Mouse (Mus musculus) hindbrain, embryonic 11.5 days (tissue): ENCODE results near the gene Gpr183. TPM values are rescaled to one million over a fixed set of nuclear protein-coding genes. Genes with fewer than 3 reads are reported as not detected.

Experiments used
- polyA plus RNA-seq: library from polyadenylated mRNA; unstranded; fragments of >200 nt; fragmentation: Nextera tagmentation; extraction: Ambion mirVana; gene quantifications from 2 replicates; pipeline ENCODE4 v1.2.1, GENCODE M21; 2014

The Gpr183 gene
- polyA plus RNA-seq, 1 experiment from 2014 or later: 3.2 TPM

Other genes starting within 250 kb of the Gpr183 start
- gene Dock9, start 167.4 kb downstream of the Gpr183 start, polyA plus RNA-seq: 5.4 and 6.0 TPM in 2 replicates
- gene Ubac2, start 86.6 kb downstream of the Gpr183 start, polyA plus RNA-seq: 64.7 and 66.3 TPM in 2 replicates
- gene Gpr18, start 49.4 kb downstream of the Gpr183 start, polyA plus RNA-seq: 0.13 and 0.59 TPM in 2 replicates
- not detected in 2 replicates for gene Timm8a2, start 69.5 kb upstream of the Gpr183 start, polyA plus RNA-seq
- 130 and 138 TPM in 2 replicates for gene Tm9sf2, start 141.8 kb upstream of the Gpr183 start, polyA plus RNA-seq
- gene Clybl, start 216.5 kb upstream of the Gpr183 start, polyA plus RNA-seq: 24.1 and 30.6 TPM in 2 replicates